Mouse (Mus musculus) neural tube, embryonic 15.5 days (tissue): ENCODE results near the gene Dph1. TPM values are rescaled to one million over a fixed set of nuclear protein-coding genes. Genes with fewer than 3 reads are reported as not detected.

Experiments used
- ATAC-seq: fragments of 200-750 bp; cut with Nextera tagmentation; 2 replicates; pipeline ENCODE4 v1.8.0; 2017; ENCODE audit warnings: mild to moderate bottlenecking, moderate TSS enrichment, moderate library complexity; ENCODE audit not compliant: low FRiP score
- H3K27ac ChIP-seq: fragments of 300-500 bp; sonication (generic); replicated peaks from 2 replicates; pipeline ENCODE4 v1.5.1; 2015; ENCODE audit warnings: mild to moderate bottlenecking, inconsistent platforms
- H3K27me3 ChIP-seq: fragments of 300-500 bp; sonication (generic); replicated peaks from 2 replicates; pipeline ENCODE4 v1.6.1; 2015; ENCODE audit warnings: inconsistent platforms
- H3K36me3 ChIP-seq: fragments of 300-500 bp; sonication (generic); 2 replicates; pipeline ENCODE4 v1.6.1; 2015; ENCODE audit warnings: inconsistent platforms
- H3K4me1 ChIP-seq: fragments of 300-500 bp; sonication (generic); 2 replicates; pipeline ENCODE4 v1.6.1; 2015; ENCODE audit warnings: inconsistent platforms
- H3K4me2 ChIP-seq: fragments of 300-500 bp; sonication (generic); 2 replicates; pipeline ENCODE4 v1.6.1; 2015; ENCODE audit warnings: inconsistent platforms, mild to moderate bottlenecking, moderate library complexity
- H3K4me3 ChIP-seq: fragments of 300-500 bp; sonication (generic); replicated peaks from 2 replicates; pipeline ENCODE4 v1.5.1; 2015; ENCODE audit warnings: mild to moderate bottlenecking, inconsistent platforms
- H3K9ac ChIP-seq: fragments of 300-500 bp; sonication (generic); replicated peaks from 2 replicates; pipeline ENCODE4 v1.6.1; 2015; ENCODE audit warnings: mild to moderate bottlenecking, inconsistent platforms
- H3K9me3 ChIP-seq: fragments of 300-500 bp; sonication (generic); replicated peaks from 2 replicates; pipeline ENCODE4 v1.6.1; 2016; ENCODE audit warnings: inconsistent platforms
- WGBS: fragments of 180-500 bp; shearing (Covaris S2); methylation state at CpG from one replicate; pipeline ENCODE4 v1.1.7; 2015; ENCODE audit warnings: mixed read lengths; 5-methylcytosine and 5-hydroxymethylcytosine counted together
- polyA plus RNA-seq: library from polyadenylated mRNA; unstranded; fragments of >200 nt; fragmentation: Nextera tagmentation; extraction: Ambion mirVana; gene quantifications from 2 replicates; pipeline ENCODE4 v1.2.1, GENCODE M21; 2015

The Dph1 gene
- 13.8 and 16.2 TPM in 2 replicates for polyA plus RNA-seq

DNA sequence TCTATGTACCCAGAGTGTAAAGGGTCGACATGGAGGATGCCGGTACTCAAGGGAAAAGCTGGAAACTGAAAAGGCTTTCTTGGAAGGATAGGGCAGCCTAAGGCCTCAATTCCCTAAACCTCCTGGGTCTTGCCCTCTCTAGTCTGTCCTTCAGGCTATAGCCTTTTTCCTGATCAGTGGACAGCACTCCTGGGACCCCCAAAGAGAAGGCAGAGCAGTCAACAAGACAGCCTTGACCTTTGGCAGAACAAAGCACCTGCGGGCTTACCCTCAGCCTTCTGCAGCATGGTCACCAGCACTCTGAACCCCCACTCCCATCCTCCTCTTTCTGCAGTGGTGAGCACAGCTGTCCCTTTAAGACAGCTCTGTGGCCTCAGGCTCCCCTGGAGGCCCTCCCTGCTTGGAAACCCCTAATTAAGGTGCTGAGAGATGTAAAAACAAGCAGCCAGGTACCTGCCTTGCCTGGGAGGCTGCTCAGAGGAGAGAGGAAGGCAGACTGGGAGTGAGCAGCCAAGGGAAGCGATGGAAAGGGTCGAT lies at the start of gene Dph1:
TSS of gene Dph1 (minus strand) at position 337 of the 537 bp plus-strand sequence.
- no peaks in the 10 kb centered on the region for H3K36me3 ChIP-seq
- H3K9me3 ChIP-seq = no peaks in the 10 kb centered on the region
- peak within 1 kb of the TSS; percentile 73 for H3K9ac ChIP-seq
- H3K27me3 ChIP-seq = peaks cover 35% of the 10 kb centered on the region
- 0 out of 2 replicates have a peak within 1 kb of the TSS, but pooled peaks have one; percentile 24 for H3K27ac ChIP-seq
- peaks cover 61% of the 10 kb centered on the region for H3K4me1 ChIP-seq
- peak within 1 kb of the TSS; percentile 88 for H3K4me2 ChIP-seq
- peak within 1 kb of the TSS; percentile 81 for H3K4me3 ChIP-seq
- ATAC-seq = no peak
- WGBS = 55% methylated on average over 5 of the region's 5 CpGs

- Histone ChIP-seq H3K4me2 (no peak overlapping the region), H3K27ac (no peak overlapping the region), H3K27me3 (no peaks in the 10 kb centered on the region; the same call in 1 of the 2 replicates), H3K4me1 (peaks cover 22% of the 10 kb centered on the region), H3K9me3 (no peaks in the 10 kb centered on the region), H3K4me3 (no peak overlapping the region), H3K9ac (no peak overlapping the region), H3K36me3 (no peaks in the 10 kb centered on the region)
- no peak for ATAC-seq
- 75% methylated on average over 13 of the region's 13 CpGs for WGBS
Observed at GRCm38 (mm10) chr11:75240158-75240934, 49.3 kb upstream of the Dph1 start.

DNA sequence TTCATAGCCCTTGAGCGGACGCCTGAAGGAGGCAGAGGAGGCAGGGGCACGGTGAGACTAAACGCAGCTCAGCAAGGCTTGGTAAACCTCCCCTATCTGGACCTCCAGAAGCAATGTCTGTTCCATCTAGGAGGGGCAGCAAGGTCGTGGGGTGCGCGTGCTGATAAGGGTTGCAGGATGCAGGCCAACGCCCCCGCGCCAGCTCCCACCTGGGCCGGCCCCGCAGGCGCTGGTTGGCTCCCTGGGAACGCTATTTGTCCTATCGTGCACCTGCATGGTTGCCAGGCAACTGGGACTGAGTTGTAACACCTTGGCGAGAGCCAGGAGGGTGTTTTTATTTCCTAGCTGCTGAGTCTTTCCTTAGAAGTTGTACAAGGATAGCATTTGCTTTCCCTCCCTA lies 43.7 kb upstream of the Dph1 start:
- peak; percentile 78; the same call in 1 of the 2 replicates for ATAC-seq

DNA sequence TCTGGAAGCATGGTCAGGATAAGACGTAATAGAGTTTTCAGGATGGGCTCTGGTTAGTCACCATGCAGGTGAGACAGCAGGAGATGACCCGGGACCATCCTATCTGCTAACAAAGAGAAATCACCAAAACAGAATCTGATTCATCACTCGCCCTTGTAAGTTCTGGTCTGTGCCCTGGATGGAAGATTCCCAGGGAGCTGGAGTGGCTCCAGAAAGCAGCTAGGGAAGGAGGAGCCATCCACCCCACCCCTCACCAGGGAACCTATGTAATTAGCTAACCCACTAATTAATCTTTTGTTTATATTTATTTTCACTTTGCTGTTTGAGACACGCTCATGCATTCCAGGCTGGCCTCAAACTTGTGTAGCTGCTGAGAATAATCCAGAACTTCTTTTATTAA lies 41.4 kb upstream of the Dph1 start:
- Histone ChIP-seq H3K9ac (no peak overlapping the region), H3K27ac (no peak overlapping the region), H3K4me2 (no peak overlapping the region), H3K4me1 (peaks cover 38% of the 10 kb centered on the region), H3K9me3 (no peaks in the 10 kb centered on the region), H3K4me3 (no peak overlapping the region), H3K27me3 (no peaks in the 10 kb centered on the region; the same call in 1 of the 2 replicates), H3K36me3 (no peaks in the 10 kb centered on the region)
- WGBS = 68% methylated on average over 4 of the region's 4 CpGs
- ATAC-seq = no peak

More for the DNA sequence above, 43.7 kb upstream of the Dph1 start:
- no peaks in the 10 kb centered on the region for H3K9me3 ChIP-seq
- H3K27ac ChIP-seq = 0 out of 2 replicates have a peak overlapping the region, but pooled peaks have one; percentile 28
- H3K36me3 ChIP-seq = no peaks in the 10 kb centered on the region
- H3K9ac ChIP-seq = no peak overlapping the region
- H3K4me1 ChIP-seq = peaks cover 35% of the 10 kb centered on the region
- WGBS = 7% methylated on average over 16 of the region's 16 CpGs
- H3K4me3 ChIP-seq = peak overlapping the region; percentile 19
- H3K4me2 ChIP-seq = peak overlapping the region; percentile 47
- H3K27me3 ChIP-seq = no peaks in the 10 kb centered on the region; the same call in 1 of the 2 replicates

DNA sequence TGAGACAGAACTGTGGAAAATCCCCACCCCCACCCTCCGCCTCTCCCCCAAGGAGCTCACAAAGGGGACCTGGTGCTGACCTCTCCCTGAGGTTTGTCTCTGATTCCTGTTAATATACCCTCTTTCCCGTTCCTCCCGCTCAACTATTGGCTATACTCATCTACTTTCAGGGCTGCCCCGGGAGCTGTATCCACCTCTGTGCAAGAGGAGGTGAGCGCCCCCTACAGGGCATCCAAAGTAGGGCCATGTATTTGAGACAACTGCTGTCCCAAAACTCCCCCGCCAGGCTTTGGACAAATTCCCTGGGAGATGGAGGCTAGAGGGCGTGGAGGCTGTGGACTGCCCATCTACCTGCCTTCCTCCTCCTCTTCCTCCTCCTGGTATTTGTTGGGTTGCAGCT lies 40.7 kb upstream of the Dph1 start:
- Histone ChIP-seq H3K9me3 (no peaks in the 10 kb centered on the region), H3K36me3 (no peaks in the 10 kb centered on the region), H3K4me3 (no peak overlapping the region), H3K27me3 (no peaks in the 10 kb centered on the region), H3K9ac (no peak overlapping the region), H3K4me2 (no peak overlapping the region), H3K4me1 (peaks cover 34% of the 10 kb centered on the region), H3K27ac (no peak overlapping the region)
- no peak for ATAC-seq
- WGBS = 9% methylated on average over 7 of the region's 7 CpGs

GRCm38 (mm10) chr11:75230272-75230760 lies 39.3 kb upstream of the Dph1 start:
- Histone ChIP-seq H3K4me3 (no peak overlapping the region), H3K9me3 (no peaks in the 10 kb centered on the region), H3K27ac (no peak overlapping the region), H3K27me3 (no peaks in the 10 kb centered on the region), H3K4me2 (no peak overlapping the region), H3K4me1 (peaks cover 24% of the 10 kb centered on the region), H3K36me3 (no peaks in the 10 kb centered on the region), H3K9ac (no peak overlapping the region)
- WGBS = 96% methylated on average over 6 of the region's 6 CpGs
- ATAC-seq = no peak

DNA sequence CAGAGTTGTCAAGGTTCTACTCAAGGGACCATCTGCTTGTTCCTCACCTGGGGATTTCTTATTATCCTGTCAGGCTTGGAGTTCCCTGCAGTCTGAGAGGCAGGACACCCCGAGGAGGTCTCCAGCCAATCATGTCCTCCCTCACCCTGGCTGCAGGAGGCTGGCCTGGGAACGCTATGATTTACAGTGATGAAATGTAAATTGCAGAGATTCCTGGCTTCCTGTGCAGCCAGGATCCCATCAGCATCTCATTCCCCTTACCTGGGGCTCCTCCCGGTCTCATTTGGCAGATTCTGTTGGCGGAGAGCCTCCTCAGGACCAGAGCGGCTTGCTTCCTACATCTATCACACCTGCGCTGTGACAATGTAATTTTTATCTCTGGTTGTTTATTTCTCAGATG lies 38.2 kb upstream of the Dph1 start:
- H3K27ac ChIP-seq = no peak overlapping the region
- H3K9me3 ChIP-seq = no peaks in the 10 kb centered on the region
- H3K4me1 ChIP-seq = peaks cover 13% of the 10 kb centered on the region
- 68% methylated on average over 6 of the region's 6 CpGs for WGBS
- ATAC-seq = no peak
- H3K4me3 ChIP-seq = no peak overlapping the region
- no peak overlapping the region for H3K4me2 ChIP-seq
- H3K36me3 ChIP-seq = no peaks in the 10 kb centered on the region
- H3K9ac ChIP-seq = no peak overlapping the region
- no peaks in the 10 kb centered on the region for H3K27me3 ChIP-seq

GRCm38 (mm10) chr11:75227632-75228031 lies 36.6 kb upstream of the Dph1 start:
- Histone ChIP-seq H3K4me3 (no peak overlapping the region), H3K9me3 (no peaks in the 10 kb centered on the region), H3K9ac (no peak overlapping the region), H3K4me1 (peaks cover 8% of the 10 kb centered on the region; the same call in 1 of the 2 replicates), H3K36me3 (no peaks in the 10 kb centered on the region), H3K27me3 (no peaks in the 10 kb centered on the region), H3K4me2 (no peak overlapping the region), H3K27ac (no peak overlapping the region)
- no peak for ATAC-seq
- 50% methylated on average over 3 of the region's 3 CpGs for WGBS

DNA sequence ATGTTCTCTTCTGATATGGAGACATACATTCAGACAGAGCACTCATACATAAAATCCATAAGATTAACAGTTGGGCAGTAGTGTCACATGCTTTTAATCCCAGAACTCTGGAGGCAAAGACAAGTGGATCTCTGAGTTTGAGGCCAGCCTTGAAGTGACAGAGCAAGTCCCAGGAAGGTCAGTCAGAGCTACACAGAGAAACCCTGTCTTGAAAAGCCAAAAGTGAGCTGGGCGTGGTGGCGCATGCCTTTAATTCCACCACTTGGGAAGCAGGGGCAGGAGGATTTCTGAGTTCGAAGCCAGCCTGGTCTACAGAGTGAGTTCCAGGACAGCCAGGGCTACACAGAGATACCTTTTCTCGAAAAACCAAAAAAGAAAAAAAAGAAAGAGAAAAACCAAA lies 33.8 kb upstream of the Dph1 start:
- no peaks in the 10 kb centered on the region for H3K27me3 ChIP-seq

GRCm38 (mm10) chr11:75224062-75224461 lies 33.0 kb upstream of the Dph1 start:
- WGBS = 80% methylated on average over 12 of the region's 12 CpGs
- Histone ChIP-seq H3K9me3 (no peaks in the 10 kb centered on the region), H3K4me3 (no peak overlapping the region), H3K4me1 (peaks cover 14% of the 10 kb centered on the region), H3K36me3 (no peaks in the 10 kb centered on the region), H3K9ac (no peak overlapping the region), H3K27ac (no peak overlapping the region), H3K27me3 (no peaks in the 10 kb centered on the region), H3K4me2 (no peak overlapping the region)
- ATAC-seq = no peak

More for the DNA sequence above, 33.8 kb upstream of the Dph1 start:
- no peaks in the 10 kb centered on the region for H3K9me3 ChIP-seq
- ATAC-seq = no peak
- no peak overlapping the region for H3K9ac ChIP-seq
- 91% methylated on average over 4 of the region's 4 CpGs for WGBS
- peaks cover 12% of the 10 kb centered on the region for H3K4me1 ChIP-seq
- H3K36me3 ChIP-seq = no peaks in the 10 kb centered on the region
- H3K4me2 ChIP-seq = no peak overlapping the region
- H3K4me3 ChIP-seq = no peak overlapping the region
- H3K27ac ChIP-seq = no peak overlapping the region

DNA sequence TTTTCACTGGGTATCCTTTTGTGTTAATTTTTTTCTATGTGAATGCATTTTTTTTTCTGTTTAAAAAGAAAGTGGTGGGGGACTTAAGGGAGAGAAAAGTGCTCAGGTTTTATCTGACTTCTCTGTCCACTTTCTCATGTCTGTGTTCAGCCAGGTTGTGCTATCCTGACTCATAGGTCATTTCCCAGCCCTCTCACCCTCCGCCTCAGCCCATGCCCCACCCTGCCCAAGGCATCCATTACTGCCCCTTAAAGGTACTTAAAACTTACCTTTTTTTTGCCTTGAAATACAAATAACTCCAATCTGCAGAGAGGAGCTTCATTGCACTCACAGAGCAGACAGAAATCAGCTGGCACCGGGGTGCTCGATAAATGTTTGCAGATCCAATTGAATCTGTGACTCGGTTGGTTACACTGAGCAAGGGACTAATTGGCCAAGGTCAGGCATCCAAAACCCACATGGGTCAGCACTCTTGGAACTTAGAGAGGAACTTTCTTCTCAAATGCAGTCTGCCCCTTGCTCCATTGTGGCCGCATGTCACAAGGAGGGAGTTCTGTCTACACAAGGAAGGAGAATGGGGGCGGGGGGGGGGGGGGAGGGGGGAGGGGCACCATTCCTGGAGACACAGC lies 29.6 kb upstream of the Dph1 start:
- H3K27me3 ChIP-seq = no peaks in the 10 kb centered on the region
- H3K9ac ChIP-seq = no peak overlapping the region
- no peaks in the 10 kb centered on the region for H3K9me3 ChIP-seq
- H3K4me1 ChIP-seq = peaks cover 19% of the 10 kb centered on the region
- H3K4me2 ChIP-seq = no peak overlapping the region
- no peak overlapping the region for H3K4me3 ChIP-seq
- no peaks in the 10 kb centered on the region for H3K36me3 ChIP-seq
- ATAC-seq = no peak
- H3K27ac ChIP-seq = no peak overlapping the region
- 58% methylated on average over 5 of the region's 6 CpGs for WGBS
